Mouse (Mus musculus): ENCODE measurements around the gene Olfr64. TPM values are rescaled to one million over a fixed set of nuclear protein-coding genes. Genes with fewer than 3 reads are reported as not detected.

The Olfr64 gene
- total and polyA plus RNA-seq, 3 experiments, result not detected

DNA sequence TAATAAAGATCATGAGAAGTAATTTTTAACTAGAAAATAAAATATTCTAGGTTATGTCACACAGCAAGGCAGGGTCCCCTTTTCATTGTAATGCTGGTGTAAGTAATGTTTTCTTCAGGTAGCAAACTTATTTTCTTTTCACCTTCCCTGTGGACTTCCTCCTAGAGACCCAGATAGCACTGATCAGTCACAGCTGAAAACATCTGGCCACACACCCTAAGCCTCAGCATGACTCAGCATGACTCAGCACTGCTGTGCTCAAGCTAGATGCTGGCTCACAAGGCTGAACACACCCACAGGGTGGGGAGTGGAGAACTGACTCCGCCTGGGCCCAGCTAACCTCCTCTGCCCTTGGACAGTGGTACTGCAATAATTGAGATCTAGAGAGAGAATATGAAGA, 33.4 kb downstream of the Olfr64 start:
- peak; percentile 98 for DNase-seq (ENCODE audit: low read depth, low spot score)
- Histone ChIP-seq H3K9ac (ENCODE audit: control insufficient read depth, low read depth, low read length, poor library complexity, severe bottlenecking) (peak overlapping the region; percentile 37; the same call in 1 of the 2 replicates), H3K9me3 (replicated peaks; ENCODE audit: insufficient read depth, low read length) (no peaks in the 10 kb centered on the region), H3K36me3 (ENCODE audit: control insufficient read depth in 1 of 2, insufficient read depth in 2 of 2, low read length in 2 of 2) (peaks cover 0 to 39% of the 10 kb centered on the region in 2 experiments; a peak in 2 of 4 replicates), H3K27ac (ENCODE audit: control insufficient read depth, low read depth, low read length) (peak overlapping the region; percentile 84), H3K4me1 (ENCODE audit: control insufficient read depth in 1 of 2, insufficient read depth in 2 of 2, low read length in 2 of 2) (peaks cover 11 to 25% of the 10 kb centered on the region in 2 experiments), H3K27me3 (ENCODE audit: control insufficient read depth in 1 of 2, insufficient read depth in 2 of 2, low read length in 2 of 2) (no peaks in the 10 kb centered on the region), H3K79me2 (ENCODE audit: control insufficient read depth, insufficient read depth, low read length, poor library complexity) (no peaks in the 10 kb centered on the region), H3K4me3 (ENCODE audit: control insufficient read depth in 1 of 2, insufficient read depth in 1 of 2, low read depth in 2 of 2, low read length in 2 of 2) (no peak overlapping the region; a peak in 1 of 4 replicates)
- TF ChIP-seq GATA1 (IDR thresholded peaks at IDR 0.05; ENCODE audit: low read depth, low read length) (peak; percentile 81), POLR2A (IDR thresholded peaks at IDR 0.05; ENCODE audit: control insufficient read depth in 1 of 2, insufficient read depth in 1 of 2, low read depth in 1 of 2, low read length in 2 of 2, poor library complexity in 1 of 2) (peak in 1 of 2 experiments; percentile 33; a peak in 1 of 4 replicates), E2F4 (IDR thresholded peaks at IDR 0.05; ENCODE audit: borderline replicate concordance, low read depth, low read length) (no peak), UBTF (IDR thresholded peaks at IDR 0.05; ENCODE audit: borderline replicate concordance, insufficient read depth, low read depth, low read length) (no peak), JUND (IDR thresholded peaks at IDR 0.05; ENCODE audit: low read depth, low read length) (peak; percentile 80; the same call in 1 of the 2 replicates), GABPA (IDR thresholded peaks at IDR 0.05; ENCODE audit: low read depth, low read length) (peak; percentile 99), CHD1 (IDR thresholded peaks at IDR 0.05; ENCODE audit: low read depth, low read length) (0 out of 2 replicates have a peak, but pooled peaks have one; percentile 69), ZNF384 (IDR thresholded peaks at IDR 0.05; ENCODE audit: low read depth, low read length) (no peak), MEF2A (IDR thresholded peaks at IDR 0.05; ENCODE audit: extremely low read depth, insufficient replicate concordance, low read depth, low read length, poor library complexity, severe bottlenecking) (no peak), KAT2A (conservative IDR thresholded peaks at IDR 0.05; ENCODE audit: low read depth, low read length) (no peak), ETS1 (IDR thresholded peaks at IDR 0.05; ENCODE audit: low read depth, low read length) (peak; percentile 99), RCOR1 (IDR thresholded peaks at IDR 0.05; ENCODE audit: low read depth, low read length) (peak; percentile 67), SIN3A (IDR thresholded peaks at IDR 0.05; ENCODE audit: low read length) (peak; percentile 91), USF2 (IDR thresholded peaks at IDR 0.05; ENCODE audit: borderline replicate concordance in 1 of 2, insufficient read depth in 1 of 2, low read depth in 1 of 2, low read length in 2 of 2) (no peak), HCFC1 (IDR thresholded peaks at IDR 0.05; ENCODE audit: low read depth, low read length) (no peak), NRF1 (IDR thresholded peaks at IDR 0.05; ENCODE audit: insufficient read depth, low read depth, low read length, poor library complexity, severe bottlenecking) (no peak), ELF1 (IDR thresholded peaks at IDR 0.05; ENCODE audit: low read depth, low read length) (no peak), MYB (IDR thresholded peaks at IDR 0.05; ENCODE audit: low read depth, low read length) (no peak), MXI1 (IDR thresholded peaks at IDR 0.05; ENCODE audit: low read depth, low read length) (peak; percentile 34; the same call in 1 of the 2 replicates), MAZ (IDR thresholded peaks at IDR 0.05; ENCODE audit: low read depth, low read length) (no peak), MYC (IDR thresholded peaks at IDR 0.05; ENCODE audit: low read depth, low read length) (no peak), EP300 (IDR thresholded peaks at IDR 0.05; ENCODE audit: low read depth in 1 of 2, low read length in 2 of 2) (peak; percentile 84 to 91), TCF12 (IDR thresholded peaks at IDR 0.05; ENCODE audit: low read depth, low read length) (peak; percentile 80), TAL1 (IDR thresholded peaks at IDR 0.05; ENCODE audit: low read length) (peak; percentile 79), MAFK (IDR thresholded peaks at IDR 0.05; ENCODE audit: borderline replicate concordance, low read depth, low read length) (peak; percentile 98), CHD2 (IDR thresholded peaks at IDR 0.05; ENCODE audit: low read length) (no peak)
